Mouse (Mus musculus): ENCODE measurements around the gene Atf1. TPM values are rescaled to one million over a fixed set of nuclear protein-coding genes. Genes with fewer than 3 reads are reported as not detected.
"Not testable (repeated sequence)": the region's sequence is repeated elsewhere in the genome, so short reads cannot be mapped to it uniquely, and the experiment has no call there.

Atf1 gene
- total RNA-seq, 2 experiments from 2014 or later = 19.2 to 21.4 TPM

GRCm38 (mm10) chr15:100290858-100291257, 63.2 kb downstream of the Atf1 start:
- DNase-seq (ENCODE audit: low spot score in 2 of 2) = no peak
- intact Hi-C loops (cut with DNase I) = no loop called here

GRCm38 (mm10) chr15:100292326-100292725, 64.7 kb downstream of the Atf1 start:
- intact Hi-C loops (cut with DNase I) = no loop called here
- DNase-seq (ENCODE audit: low spot score in 2 of 2) = no peak

- intact Hi-C loops (cut with DNase I) = no loop called here
- no peak for DNase-seq (ENCODE audit: low spot score in 2 of 2)
These were observed 70.2 kb downstream of the Atf1 start for GRCm38 (mm10) chr15:100297856-100298255.

- intact Hi-C loops (cut with DNase I) = loop anchor here (5.0 kb wide), 1 partner anchor 63 kb away; no protein-coding TSS in a partner anchor
- DNase-seq (ENCODE audit: low spot score in 2 of 2) = no peak
These were observed 72.9 kb downstream of the Atf1 start for GRCm38 (mm10) chr15:100300499-100300898.

- intact Hi-C loops (cut with DNase I) = loop anchor here (5.0 kb wide), 1 partner anchor 64 kb away; no protein-coding TSS in a partner anchor
- DNase-seq (ENCODE audit: low spot score in 2 of 2) = peak in 1 of 2 experiments; percentile 50
These were observed 73.9 kb downstream of the Atf1 start for GRCm38 (mm10) chr15:100301556-100301955.

- intact Hi-C loops (cut with DNase I) = loop anchor here (5.0 kb wide), 1 partner anchor 66 kb away; no protein-coding TSS in a partner anchor
- no peak for DNase-seq (ENCODE audit: low spot score in 2 of 2)
These were observed 75.9 kb downstream of the Atf1 start for GRCm38 (mm10) chr15:100303428-100304018.

- DNase-seq (ENCODE audit: low spot score in 2 of 2) = peak; percentile 87 to 88
These were observed 76.7 kb downstream of the Atf1 start, which contains the start of gene Mettl7a1 for GRCm38 (mm10) chr15:100304019-100304991. Gene Mettl7a1, plus strand, starts transcription at chr15:100304140.

GRCm38 (mm10) chr15:100306201-100306600, 78.6 kb downstream of the Atf1 start:
- intact Hi-C loops (cut with DNase I) = no loop called here
- DNase-seq (ENCODE audit: low spot score in 2 of 2) = no peak

More at GRCm38 (mm10) chr15:100304019-100304991, 76.7 kb downstream of the Atf1 start, which contains the start of gene Mettl7a1:
- intact Hi-C loops (cut with DNase I) = loop anchor here (5.0 kb wide), 1 partner anchor 67 kb away; no protein-coding TSS in a partner anchor

GRCm38 (mm10) chr15:100307438-100308096, 79.9 kb downstream of the Atf1 start:
- intact Hi-C loops (cut with DNase I) = loop anchor here (1.0 kb wide), 1 partner anchor 31 kb away; no protein-coding TSS in a partner anchor
- not testable (repeated sequence) for DNase-seq (ENCODE audit: low spot score in 2 of 2)

Other genes with a start within 250 kb of the Atf1 start
- gene Dip2b, start 189.2 kb upstream of the Atf1 start, total RNA-seq (2021) = 10 to 100 TPM; 64.0 to 67.9 TPM
- gene Tmprss12, start 53.0 kb downstream of the Atf1 start, total RNA-seq (2021) = not detected
- gene Mettl7a1, start 76.3 kb downstream of the Atf1 start, total RNA-seq (2021) = 10 to 100 TPM; 27.0 to 31.6 TPM
- gene Mettl7a3, start 107.1 kb downstream of the Atf1 start, total RNA-seq (2021) = under 1 TPM; 0.37 to 0.48 TPM
- not detected for gene Methig1, start 125.3 kb downstream of the Atf1 start, total RNA-seq (2021)
- gene Mettl7a2, start 125.4 kb downstream of the Atf1 start, total RNA-seq (2021) = under 1 TPM; 0.27 to 0.30 TPM
- gene Higd1c, start 136.7 kb downstream of the Atf1 start, total RNA-seq (2021) = not detected
- gene Gm5475, start 194.3 kb downstream of the Atf1 start, total RNA-seq (2021) = not detected
- 10 to 100 TPM; 54.1 to 63.5 TPM for gene Slc11a2, start 197.3 kb downstream of the Atf1 start, total RNA-seq (2021)
- 10 to 100 TPM; 60.7 to 63.6 TPM for gene Letmd1, start 241.2 kb downstream of the Atf1 start, total RNA-seq (2021)

Data from left cerebral cortex, postnatal 25 days (tissue).